Mouse (Mus musculus) A20 (cell line): Measurements from ENCODE around the gene Slitrk4.

Experiments used
- DNase-seq: peaks from one replicate; pipeline ENCODE4 v3.0.0-alpha.2; 2011; ENCODE audit warnings: low read depth, low spot score

Slitrk4 gene

GRCm38 (mm10) chrX:64276290-64277125 lies at the start of gene Slitrk4:
TSS of gene Slitrk4 (minus strand) at chrX:64276996.
- no peak for DNase-seq

DNA sequence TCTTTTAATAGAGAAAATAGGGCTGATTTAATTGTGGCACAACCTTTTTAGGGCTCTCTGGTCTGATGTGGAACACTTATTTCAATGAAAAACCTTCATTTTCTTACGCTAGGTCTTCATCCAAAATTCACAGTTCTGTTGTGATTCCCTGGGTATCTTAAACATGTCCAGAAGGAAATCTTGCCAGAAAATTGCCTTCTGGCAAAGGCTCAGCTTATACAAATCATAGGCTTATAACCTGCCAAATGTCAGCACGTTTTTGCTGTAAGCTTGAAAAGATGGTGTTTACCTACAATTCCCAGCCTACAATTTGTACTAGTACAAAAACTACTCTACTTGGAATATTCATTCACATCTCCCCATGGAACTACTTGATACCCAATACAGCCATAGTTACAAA lies 42.7 kb upstream of the Slitrk4 start:
- DNase-seq: no peak

- no peak for DNase-seq
These were observed 1.1 kb upstream of the Slitrk4 start for GRCm38 (mm10) chrX:64277991-64278301.

- no peak for DNase-seq
These were observed 562 bp upstream of the Slitrk4 start for GRCm38 (mm10) chrX:64277126-64277990.

DNA sequence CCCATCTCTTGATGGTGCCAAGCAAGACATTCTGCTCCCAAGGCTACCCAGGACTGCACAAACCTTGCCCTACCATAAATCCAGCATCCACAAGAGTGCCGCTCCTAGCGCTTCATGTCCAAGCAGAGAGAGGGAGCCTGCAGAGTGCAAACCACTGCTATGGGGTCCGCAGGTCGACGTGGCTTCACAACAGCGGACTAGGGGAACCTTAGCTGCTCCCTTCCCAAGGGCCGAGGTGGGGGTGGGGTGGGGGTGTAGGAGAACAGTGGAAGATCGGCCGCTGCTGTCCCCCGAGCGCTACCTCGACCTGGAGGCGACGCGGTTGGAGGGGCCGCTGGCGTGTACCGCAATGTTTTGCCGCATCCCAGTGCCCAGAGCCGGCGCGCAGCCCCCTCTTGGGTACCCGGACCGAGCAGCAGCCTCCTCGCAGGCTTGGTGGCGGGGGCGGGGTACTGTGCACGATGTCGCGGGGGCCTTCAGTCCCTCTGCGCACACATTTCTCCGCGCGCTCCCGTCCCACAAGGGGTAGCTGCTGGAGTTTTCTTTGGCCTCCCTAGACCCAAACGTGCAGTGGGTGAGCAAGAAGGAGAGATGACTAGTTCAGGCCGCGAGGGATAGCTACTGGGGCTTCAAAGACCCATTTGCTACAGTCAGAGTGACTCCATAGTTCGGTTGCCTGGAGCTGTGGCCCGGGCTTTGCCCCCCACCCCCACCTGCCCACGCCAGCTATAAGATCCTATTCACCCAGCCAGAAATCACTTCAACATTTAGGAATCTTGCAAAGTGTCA lies 1.1 kb downstream of the Slitrk4 start:
- DNase-seq: no peak

GRCm38 (mm10) chrX:64263481-64263880 lies 13.3 kb downstream of the Slitrk4 start:
- DNase-seq: no peak
